Mouse (Mus musculus): Measurements from ENCODE around the gene Gipc1. TPM values are rescaled to one million over a fixed set of nuclear protein-coding genes. Genes with fewer than 3 reads are reported as not detected.

Gipc1 gene
- total RNA-seq (2021), result 10 to 100 TPM; 52.8 to 55.4 TPM
- long read RNA-seq, experiment 1, transcript Gipc1-201 (7 exons, 1,522 nt), result major isoform, 57 of 92 reads
- long read RNA-seq, experiment 1, partial matches to known transcripts, result 29 of 92 reads
- long read RNA-seq, experiment 1, other reads (novel, unspliced or antisense), result 6 of 92 reads
- long read RNA-seq, experiment 2, transcript Gipc1-201 (7 exons, 1,522 nt), result major isoform, 86 of 116 reads
- long read RNA-seq, experiment 2, partial matches to known transcripts, result 22 of 116 reads
- long read RNA-seq, experiment 2, other reads (novel, unspliced or antisense), result 8 of 116 reads

GRCm38 (mm10) chr8:83652030-83652743, at the start of gene Gipc1:
Gene Gipc1 (plus strand): TSS chr8:83652677.
- Histone ChIP-seq H3K4me3 (peak within 1 kb of the TSS; percentile 87), H3K27ac (peak within 1 kb of the TSS; percentile 96)
- TF ChIP-seq CTCF (conservative IDR thresholded peaks at IDR 0.05), result no peak
- DNase-seq (ENCODE audit: low spot score in 2 of 2), result peak; percentile 96 to 97

GRCm38 (mm10) chr8:83607661-83608397, 44.6 kb upstream of the Gipc1 start, which contains the start of the genes Tecr and Dnajb1:
Gene Tecr (minus strand): TSS chr8:83607971.
Gene Dnajb1 (plus strand): TSS chr8:83608193.
- peak within 1 kb of the TSS; percentile 97 for H3K4me3 ChIP-seq
- H3K27ac ChIP-seq, result peak within 1 kb of the TSS; percentile 98
- no peak for TF ChIP-seq CTCF (conservative IDR thresholded peaks at IDR 0.05)
- peak; percentile 99 for DNase-seq (ENCODE audit: low spot score in 2 of 2)

- DNase-seq (ENCODE audit: low spot score in 2 of 2), result peak; percentile 68 to 81
- TF ChIP-seq CTCF (conservative IDR thresholded peaks at IDR 0.05), result peak; percentile 37
- Histone ChIP-seq H3K27ac (peak overlapping the region; percentile 98), H3K4me3 (peak overlapping the region; percentile 97)
These were observed 44.1 kb upstream of the Gipc1 start for GRCm38 (mm10) chr8:83608398-83608829.

GRCm38 (mm10) chr8:83609086-83609485, 43.4 kb upstream of the Gipc1 start:
- no peak for DNase-seq (ENCODE audit: low spot score in 2 of 2)
- no peak for TF ChIP-seq CTCF (conservative IDR thresholded peaks at IDR 0.05)
- peak overlapping the region; percentile 97 for H3K4me3 ChIP-seq
- peak overlapping the region; percentile 98 for H3K27ac ChIP-seq

DNA sequence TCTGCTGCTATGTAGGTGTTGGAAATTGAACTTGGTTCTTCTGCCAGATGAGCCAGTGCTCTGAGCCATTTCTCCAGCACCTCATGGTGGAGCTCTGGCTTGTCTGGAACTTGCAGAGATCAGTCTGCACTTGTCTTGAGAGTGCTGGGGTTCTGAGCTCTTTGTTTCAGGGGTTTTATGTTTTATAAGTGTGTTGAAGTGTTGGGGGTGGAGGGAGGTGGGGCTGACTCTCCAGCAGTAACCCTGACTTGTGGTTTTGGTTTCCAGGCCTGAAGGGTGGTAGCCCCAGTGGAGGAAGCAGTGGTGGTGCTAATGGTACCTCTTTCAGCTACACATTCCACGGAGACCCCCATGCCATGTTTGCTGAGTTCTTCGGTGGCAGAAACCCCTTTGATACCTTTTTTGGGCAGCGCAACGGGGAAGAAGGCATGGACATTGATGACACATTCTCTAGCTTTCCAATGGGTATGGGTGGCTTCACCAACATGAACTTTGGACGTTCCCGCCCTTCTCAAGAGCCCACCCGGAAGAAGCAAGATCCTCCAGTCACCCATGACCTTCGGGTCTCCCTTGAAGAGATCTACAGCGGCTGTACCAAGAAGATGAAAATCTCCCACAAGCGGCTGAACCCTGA, 42.8 kb upstream of the Gipc1 start:
- no peak for DNase-seq (ENCODE audit: low spot score in 2 of 2)
- Histone ChIP-seq H3K4me3 (peak overlapping the region; percentile 97), H3K27ac (peak overlapping the region; percentile 98; the same call in 1 of the 2 replicates)
- TF ChIP-seq CTCF (conservative IDR thresholded peaks at IDR 0.05), result no peak

- Histone ChIP-seq H3K27ac (no peak overlapping the region), H3K4me3 (no peak overlapping the region)
- TF ChIP-seq CTCF (conservative IDR thresholded peaks at IDR 0.05), result no peak
- no peak for DNase-seq (ENCODE audit: low spot score in 2 of 2)
These were observed 40.6 kb upstream of the Gipc1 start for GRCm38 (mm10) chr8:83611921-83612320.

- TF ChIP-seq CTCF (conservative IDR thresholded peaks at IDR 0.05), result no peak
- DNase-seq (ENCODE audit: low spot score in 2 of 2), result no peak
- no peak overlapping the region for H3K27ac ChIP-seq
- no peak overlapping the region for H3K4me3 ChIP-seq
These were observed 38.8 kb upstream of the Gipc1 start for GRCm38 (mm10) chr8:83613695-83614094.

- no peak for DNase-seq (ENCODE audit: low spot score in 2 of 2)
- Histone ChIP-seq H3K27ac (no peak overlapping the region), H3K4me3 (no peak overlapping the region)
- TF ChIP-seq CTCF (conservative IDR thresholded peaks at IDR 0.05), result no peak
These were observed 35.9 kb upstream of the Gipc1 start for GRCm38 (mm10) chr8:83616625-83617024.

DNA sequence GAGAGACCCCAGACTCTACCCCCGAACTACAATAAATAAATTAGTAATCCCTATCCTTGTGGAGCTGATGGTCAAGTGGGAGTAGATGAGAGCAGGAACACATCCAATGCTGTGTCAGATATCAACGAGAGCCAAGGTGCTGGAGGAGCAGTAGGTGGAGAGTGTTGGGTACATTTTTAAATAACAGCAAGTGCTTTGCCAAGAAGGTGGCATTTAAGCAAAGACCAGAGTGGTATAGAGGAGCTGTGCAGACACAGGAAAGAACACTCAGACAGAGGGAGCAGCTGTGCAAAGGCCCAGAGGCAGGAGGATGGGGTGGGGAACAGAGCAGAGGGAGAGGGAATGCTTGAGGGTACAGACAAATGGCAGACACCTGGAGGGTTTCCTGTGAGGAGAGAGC, 35.4 kb upstream of the Gipc1 start:
- H3K4me3 ChIP-seq, result no peak overlapping the region
- H3K27ac ChIP-seq, result no peak overlapping the region
- DNase-seq (ENCODE audit: low spot score in 2 of 2), result no peak

GRCm38 (mm10) chr8:83618566-83618965, 33.9 kb upstream of the Gipc1 start:
- Histone ChIP-seq H3K4me3 (no peak overlapping the region), H3K27ac (no peak overlapping the region)
- DNase-seq (ENCODE audit: low spot score in 2 of 2), result no peak
- no peak for TF ChIP-seq CTCF (conservative IDR thresholded peaks at IDR 0.05)

More for the DNA sequence above, 35.4 kb upstream of the Gipc1 start:
- no peak for TF ChIP-seq CTCF (conservative IDR thresholded peaks at IDR 0.05)

DNA sequence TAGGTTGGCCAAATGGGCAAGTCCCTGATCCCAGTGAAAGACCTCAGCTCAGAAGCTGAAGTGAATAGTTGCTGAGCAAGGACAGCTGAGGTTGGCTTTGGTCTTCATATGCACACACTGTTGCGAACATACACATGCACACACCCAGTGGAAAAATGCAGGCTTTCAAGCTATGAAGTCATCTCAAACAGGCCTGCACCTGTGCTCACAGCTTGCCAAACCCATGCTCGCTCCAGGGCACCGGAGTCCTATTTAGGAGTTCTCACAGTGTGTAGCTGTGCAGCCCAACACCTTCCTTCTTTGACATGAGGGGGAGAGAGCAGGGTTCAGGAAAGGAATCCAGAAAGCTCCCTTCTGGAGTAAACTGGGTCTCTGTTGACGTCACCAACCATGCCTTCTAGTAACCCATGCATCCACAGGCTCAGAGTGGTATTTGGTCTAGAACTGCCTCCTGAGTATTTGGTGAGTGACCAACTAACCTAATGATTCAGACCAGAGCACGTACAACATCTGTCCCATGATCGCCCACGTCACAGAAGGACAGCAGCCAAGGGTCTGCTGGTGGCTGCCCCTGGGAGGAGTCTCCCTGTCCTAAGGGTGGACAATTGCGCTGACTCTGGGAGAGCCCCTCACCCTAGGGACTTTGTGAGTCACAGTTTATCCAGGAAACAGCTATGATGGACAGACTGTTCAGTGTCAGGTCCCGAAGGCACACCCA, 32.8 kb upstream of the Gipc1 start:
- Histone ChIP-seq H3K4me3 (no peak overlapping the region), H3K27ac (no peak overlapping the region)
- TF ChIP-seq CTCF (conservative IDR thresholded peaks at IDR 0.05), result no peak
- DNase-seq (ENCODE audit: low spot score in 2 of 2), result no peak

Data from layer of hippocampus, adult 2 months (tissue).